Mouse (Mus musculus) T-helper 1 cell (primary cell): ENCODE measurements at regions not wholly inside any gene's neighbourhood (a gene's known extent, or its start where the extent isn't known, plus 50 kb on each side); places are given as distances from the start of the nearest gene placed in this dataset.

Source experiments
- in situ Hi-C: fragments of 300-600 bp; cut with MboI, MseI; formaldehyde crosslinking; loops from one replicate; pipeline ENCODE4 v1.15.1; 2025; ENCODE audit warnings: high pct_unique_total_duplicates

DNA sequence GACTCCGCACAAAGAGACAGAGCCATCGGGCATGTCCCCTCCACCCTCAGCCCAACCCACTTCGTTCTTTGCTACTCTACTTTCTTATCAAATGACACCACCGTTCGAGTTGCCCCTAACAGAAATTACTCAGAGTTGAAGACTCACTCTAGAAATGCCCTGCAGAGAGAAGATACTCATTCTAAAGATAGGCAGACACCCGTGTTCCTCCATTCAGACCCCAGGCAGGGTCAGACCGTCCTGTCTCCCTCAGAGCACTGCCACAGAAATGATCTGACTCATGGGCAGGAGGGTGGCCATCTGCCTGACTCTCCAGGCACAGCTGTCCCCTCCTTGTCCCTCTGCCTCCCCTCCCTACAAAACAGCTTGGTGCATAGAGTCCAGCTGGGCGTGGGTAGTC lies 185.6 kb downstream of the Setd4 start:
- in situ Hi-C loops: no loop called here

GRCm38 (mm10) chr16:93417831-93418230 lies 186.0 kb downstream of the Setd4 start:
- in situ Hi-C loops: no loop called here

GRCm38 (mm10) chr16:93392024-93392675 lies 211.7 kb downstream of the Setd4 start:
- in situ Hi-C loops: no loop called here

DNA sequence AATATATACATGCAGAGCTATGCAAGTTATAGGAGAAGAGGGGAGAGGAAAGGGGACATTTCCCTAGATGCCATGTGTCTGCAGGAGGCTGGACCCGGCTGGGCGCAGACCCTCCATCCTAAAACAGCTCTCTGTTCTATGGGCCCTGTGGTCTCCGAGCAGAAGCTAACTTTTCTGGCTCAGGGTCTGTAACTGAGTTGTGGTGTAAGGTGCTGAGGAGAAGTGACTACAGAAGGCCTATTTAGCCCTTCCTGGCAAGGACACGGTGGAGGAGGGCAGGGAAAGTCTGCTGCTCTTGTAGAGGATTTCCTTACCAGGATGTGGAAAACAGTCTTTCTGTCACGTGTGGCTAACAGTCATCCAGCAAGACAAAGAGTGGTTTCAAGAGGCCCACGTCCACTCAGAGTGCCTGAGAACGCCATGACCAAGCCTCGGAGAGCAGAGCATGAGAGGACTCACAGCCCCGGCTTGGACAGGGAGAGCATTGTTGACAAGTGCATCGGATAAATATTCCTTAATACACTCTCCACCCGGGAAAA lies 216.2 kb downstream of the Setd4 start:
- in situ Hi-C loops: no loop called here

GRCm38 (mm10) chr16:93384039-93384537 lies 219.8 kb downstream of the Setd4 start:
- in situ Hi-C loops: no loop called here

DNA sequence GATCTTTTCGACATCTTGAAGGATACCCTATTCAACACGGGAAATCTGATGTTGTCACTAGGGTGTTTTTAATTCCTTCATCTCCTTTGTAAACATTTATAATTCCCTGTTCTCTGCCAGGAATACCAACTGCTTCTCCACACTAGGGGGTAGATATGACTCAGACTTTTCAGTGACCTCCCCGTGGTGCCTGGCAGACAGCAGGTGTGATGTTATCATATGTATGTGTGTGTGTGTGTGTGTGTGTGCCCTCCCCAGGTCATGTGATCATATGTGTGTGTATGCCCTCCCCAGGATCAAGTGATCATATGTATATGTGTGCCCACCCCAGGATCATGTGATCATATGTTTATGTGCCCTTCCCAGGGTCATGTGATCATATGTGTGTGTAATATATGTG lies 220.9 kb downstream of the Setd4 start:
- in situ Hi-C loops: no loop called here

DNA sequence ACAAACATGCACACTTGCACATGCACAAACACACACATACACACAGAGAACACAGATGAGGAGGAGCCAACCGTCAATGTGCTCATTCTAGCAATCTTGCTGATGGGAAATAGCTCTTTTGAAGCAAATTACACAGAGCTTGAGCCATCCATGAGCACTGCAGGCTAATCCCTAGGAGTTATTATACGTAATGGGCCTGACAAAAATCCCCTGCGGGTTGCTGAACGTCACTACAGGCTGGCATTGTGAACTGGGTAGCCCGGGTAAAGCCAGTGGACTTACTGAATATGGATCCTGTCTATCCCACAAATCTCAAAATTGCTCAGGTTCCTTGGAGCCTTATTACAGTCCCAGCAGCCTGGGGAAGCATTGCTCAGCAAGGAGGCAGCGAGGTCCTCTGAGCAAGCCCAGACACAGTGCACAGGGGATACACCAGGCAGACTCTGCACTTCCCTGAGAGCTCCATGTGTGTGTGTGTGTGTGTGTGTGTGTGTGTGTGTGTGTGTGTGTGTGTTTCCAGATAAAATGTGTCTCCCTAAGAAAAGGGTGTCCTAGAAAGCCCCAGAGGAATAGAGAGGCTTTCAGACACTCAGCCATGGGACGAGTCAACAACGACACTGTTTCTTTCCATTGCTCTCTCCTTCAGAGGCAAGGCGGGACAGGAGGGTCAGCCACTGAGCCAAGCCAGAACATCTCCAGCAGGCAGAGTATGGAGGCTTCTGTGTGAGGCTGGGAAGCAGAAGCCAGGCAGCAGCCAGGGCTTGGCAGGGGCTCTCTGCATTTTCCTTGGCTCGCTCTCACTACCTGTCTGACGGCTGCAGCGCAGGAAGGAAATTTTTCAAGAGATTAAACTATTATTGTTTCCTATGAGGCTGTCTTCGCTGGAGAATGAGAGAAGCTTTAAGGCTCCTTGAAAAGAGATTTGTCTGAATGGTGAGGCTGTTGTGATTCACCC lies 222.9 kb downstream of the Setd4 start:
- in situ Hi-C loops: no loop called here

- in situ Hi-C loops: no loop called here
Measured at GRCm38 (mm10) chr16:93380117-93380516, 223.7 kb downstream of the Setd4 start.

- in situ Hi-C loops: no loop called here
Measured at GRCm38 (mm10) chr16:93379611-93380010, 224.3 kb downstream of the Setd4 start.

- in situ Hi-C loops: no loop called here
Measured at GRCm38 (mm10) chr16:93374669-93375068, 229.2 kb downstream of the Setd4 start.

GRCm38 (mm10) chr16:93369766-93370146 lies 234.1 kb downstream of the Setd4 start:
- in situ Hi-C loops: no loop called here

- in situ Hi-C loops: no loop called here
Measured at GRCm38 (mm10) chr16:93368824-93369765, 234.8 kb downstream of the Setd4 start.

GRCm38 (mm10) chr16:93367995-93368394 lies 235.9 kb downstream of the Setd4 start:
- in situ Hi-C loops: no loop called here

DNA sequence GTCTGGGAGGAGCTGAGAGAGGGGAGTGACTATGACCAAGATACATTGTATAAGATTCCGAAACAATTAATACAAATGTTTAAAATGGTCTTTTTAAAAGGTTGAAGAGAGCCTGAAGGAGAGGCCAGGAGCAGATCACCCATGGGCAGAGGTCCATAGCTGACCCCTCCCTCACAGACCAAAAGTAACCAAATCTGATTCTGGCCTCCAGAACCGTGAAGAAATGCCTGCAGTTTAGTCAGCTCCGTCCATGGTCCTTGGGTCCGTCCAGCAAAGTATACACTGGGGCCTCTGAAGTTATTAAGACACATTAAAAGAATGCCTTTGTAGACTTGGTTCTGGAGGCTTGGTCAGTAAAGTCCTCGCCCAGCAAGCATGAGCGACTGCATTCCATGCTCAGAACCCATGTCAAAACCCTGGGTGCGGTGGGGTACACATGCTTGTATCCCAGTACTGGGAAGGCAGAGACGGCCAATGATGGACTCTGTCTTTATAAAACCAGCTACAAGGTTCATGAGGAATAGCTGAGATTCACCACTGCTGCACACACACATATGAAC lies 236.5 kb downstream of the Setd4 start:
- in situ Hi-C loops: no loop called here

DNA sequence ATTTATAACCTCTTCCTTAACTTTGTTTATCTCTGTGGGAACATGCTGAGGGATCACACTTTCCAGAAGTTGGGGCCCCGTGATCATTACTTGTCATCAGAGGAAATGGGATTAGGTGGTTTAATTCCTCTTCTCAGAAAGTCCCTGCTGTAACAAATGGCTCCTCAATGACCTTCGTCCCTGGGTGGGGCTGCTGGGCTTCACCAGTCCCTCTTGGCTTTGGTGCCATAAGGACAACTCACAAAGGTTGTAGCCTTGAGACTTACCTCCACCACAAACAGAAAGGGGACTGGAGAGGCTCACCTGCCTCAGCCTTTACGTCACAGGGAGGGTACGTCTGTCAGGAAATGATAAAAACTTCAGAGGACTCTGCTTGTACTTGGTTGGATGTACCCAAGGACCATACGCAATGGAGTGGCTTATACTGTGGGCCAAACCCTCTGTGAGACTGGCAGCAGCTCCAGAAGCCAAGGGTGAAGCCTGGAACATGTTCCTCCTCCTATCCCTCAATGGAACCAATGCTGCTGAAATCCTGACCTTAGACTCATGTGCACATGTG lies 237.4 kb downstream of the Setd4 start:
- in situ Hi-C loops: no loop called here

GRCm38 (mm10) chr16:93365236-93365951 lies 238.5 kb downstream of the Setd4 start:
- in situ Hi-C loops: no loop called here

- in situ Hi-C loops: no loop called here
Measured at GRCm38 (mm10) chr16:93359772-93360171, 244.1 kb downstream of the Setd4 start.

DNA sequence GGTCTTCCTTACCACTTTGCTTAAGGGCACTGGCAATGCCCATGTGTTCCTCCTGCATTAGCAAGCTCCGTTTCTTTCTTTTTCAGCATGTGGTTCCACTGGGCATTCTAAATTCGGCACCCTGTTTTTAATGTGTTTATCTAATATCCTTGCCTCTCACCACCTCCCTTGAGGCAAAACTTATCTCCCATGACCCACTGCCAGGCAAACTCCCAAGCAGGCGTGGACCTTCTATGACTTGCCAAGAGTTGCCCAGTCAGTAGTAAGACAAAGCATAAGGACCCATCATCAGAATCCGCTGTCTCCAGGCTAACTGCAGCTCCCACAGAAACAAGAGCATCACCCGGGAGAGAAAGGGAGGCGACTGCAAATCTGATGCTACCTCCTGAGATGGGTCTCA lies 245.2 kb downstream of the Setd4 start:
- in situ Hi-C loops: no loop called here

DNA sequence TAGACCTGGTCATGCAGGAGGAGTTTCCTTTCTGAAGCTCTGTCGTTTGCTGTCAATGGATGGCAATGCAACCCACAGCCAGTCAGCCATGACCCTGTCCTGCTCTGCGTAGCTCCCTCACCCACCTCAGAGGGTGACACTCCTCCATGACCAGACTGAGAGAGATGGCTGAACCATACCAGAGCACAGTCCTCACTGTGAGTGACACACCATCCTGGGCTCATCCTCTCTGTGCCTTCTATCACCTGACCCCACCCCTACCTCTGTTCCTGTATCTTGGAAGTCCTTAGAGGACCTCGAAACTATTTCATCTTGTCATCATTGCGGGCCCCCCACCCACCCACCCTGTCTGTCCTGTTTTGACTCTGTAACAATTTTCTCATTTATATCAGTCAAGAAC lies 245.7 kb downstream of the Setd4 start:
- in situ Hi-C loops: no loop called here
